Mouse (Mus musculus): Measurements from ENCODE around the gene Ap1ar.

GRCm38 (mm10) chr3:127764541-127764940, 72.8 kb downstream of the Ap1ar start:
- no peak for TF ChIP-seq POLR2A (IDR thresholded peaks at IDR 0.05; ENCODE audit: borderline replicate concordance, control insufficient read depth, low read depth, low read length)
- TF ChIP-seq CTCF (IDR thresholded peaks at IDR 0.05; ENCODE audit: control insufficient read depth, insufficient read depth, low read length) = peak; percentile 26; the same call in 1 of the 2 replicates

Measured in bone marrow, adult 2 months (tissue).